Mouse (Mus musculus) G1E-ER4 (cell line): ENCODE results near the gene Gm26661. TPM values are rescaled to one million over a fixed set of nuclear protein-coding genes. Genes with fewer than 3 reads are reported as not detected.

ENCODE experiments used
- GATA1 ChIP-seq: IDR thresholded peaks from one replicate; pipeline ENCODE4 v1.8.0; 2012; ENCODE audit warnings: low read length, inconsistent platforms
- polyA plus RNA-seq: library from polyadenylated mRNA; stranded (reverse); fragments of >175 nt; gene quantifications from 2 replicates; pipeline ENCODE4 v1.2.3, GENCODE M21; 2012

Gene Gm26661
- polyA plus RNA-seq, 1 experiment, result not detected

DNA sequence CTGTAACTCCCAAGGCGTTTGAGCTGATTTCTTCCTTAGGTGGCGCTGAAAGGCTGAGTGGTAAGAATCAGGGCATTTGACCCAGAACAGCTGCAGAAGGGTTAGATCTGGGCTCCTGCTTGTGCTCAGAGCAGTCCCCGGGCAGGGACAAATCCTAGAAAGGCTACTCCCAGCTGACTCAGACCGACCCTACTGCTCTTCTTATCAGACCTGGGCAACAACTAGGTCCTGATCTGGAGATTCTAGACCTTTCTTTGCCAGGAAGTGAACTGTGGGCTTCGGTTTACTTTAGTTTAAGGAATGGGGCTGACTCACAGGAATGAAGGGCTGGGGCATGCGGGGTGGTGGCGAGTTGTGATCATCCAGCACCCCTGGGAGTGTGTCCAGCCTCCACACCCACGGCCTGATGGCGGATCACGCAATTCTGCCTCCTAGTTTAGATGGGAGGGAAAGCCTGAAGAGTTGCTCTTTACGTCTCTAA lies 17.2 kb downstream of the Gm26661 start:
- TF ChIP-seq GATA1, result no peak

DNA sequence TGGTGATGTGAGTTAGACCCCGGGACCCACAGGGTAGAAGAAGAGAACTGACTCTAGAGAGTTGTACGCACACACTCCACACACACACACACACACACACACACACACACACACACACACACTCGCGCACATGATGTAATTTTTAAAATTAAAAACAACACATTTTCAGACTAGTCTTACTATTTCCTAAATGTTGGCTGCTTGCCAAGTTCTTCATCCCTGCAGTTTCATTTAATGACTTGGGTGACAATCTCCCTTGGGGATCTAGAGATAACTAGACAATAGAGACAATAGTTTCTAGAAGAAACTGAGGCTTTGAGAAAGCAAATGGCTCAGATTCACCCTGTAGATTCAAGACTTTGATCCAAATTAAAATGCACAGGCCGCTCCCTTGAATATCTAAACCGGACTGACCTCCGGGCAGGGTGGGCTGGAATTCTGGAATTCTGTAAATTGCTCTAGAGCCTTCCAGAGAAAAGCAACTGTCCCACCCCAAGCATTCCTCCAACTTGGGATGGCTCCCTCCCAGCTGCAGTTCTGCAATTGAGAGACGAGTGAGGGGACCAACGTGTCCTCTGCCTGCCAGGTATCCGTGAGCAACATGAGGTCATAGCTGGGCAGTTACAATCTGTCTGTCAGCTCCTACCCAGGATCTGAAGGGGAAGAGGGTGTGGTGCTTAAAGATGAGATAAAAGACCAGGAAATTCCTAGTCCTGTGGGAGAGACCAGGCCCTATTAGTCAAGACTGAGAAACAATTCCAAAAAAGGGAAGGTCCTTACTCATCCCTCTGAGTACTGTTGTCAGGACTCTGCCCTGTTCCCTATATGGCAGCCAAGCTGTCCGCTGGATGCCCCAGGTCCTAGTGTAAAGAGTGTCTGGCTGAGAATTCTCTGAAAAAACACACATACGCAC lies 17.9 kb downstream of the Gm26661 start:
- no peak for TF ChIP-seq GATA1

DNA sequence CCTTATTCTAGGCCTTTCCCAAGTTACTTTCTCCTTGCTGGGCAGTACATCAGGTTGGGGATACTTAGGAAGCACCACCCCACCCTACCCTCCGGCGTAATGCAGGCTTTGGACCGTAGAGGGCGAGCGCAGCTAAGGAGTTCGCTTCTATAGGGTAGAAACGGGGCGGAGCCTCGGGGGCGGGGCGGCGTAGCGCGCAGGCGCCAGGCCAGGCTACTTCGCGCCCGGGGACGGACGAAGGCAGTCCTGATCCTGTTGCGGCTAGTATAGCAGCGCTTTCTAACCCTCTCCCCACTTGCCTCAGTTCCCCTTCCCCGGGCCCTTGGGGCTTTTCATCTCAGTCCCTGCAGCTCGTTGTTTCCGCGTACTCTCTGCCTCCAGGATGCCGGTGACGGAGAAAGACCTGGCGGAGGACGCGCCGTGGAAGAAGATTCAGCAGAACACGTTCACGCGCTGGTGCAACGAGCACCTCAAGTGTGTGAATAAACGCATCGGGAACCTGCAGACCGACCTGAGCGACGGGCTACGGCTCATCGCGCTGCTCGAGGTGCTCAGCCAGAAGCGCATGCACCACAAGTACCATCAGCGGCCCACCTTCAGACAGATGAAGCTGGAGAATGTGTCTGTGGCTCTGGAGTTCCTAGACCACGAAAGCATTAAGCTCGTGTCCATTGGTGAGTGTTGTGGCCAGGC lies 26.5 kb downstream of the Gm26661 start, which contains the start of gene Flnb:
TSS of gene Flnb (plus strand) at position 188 of the 693 bp plus-strand sequence.
- no peak for TF ChIP-seq GATA1

DNA sequence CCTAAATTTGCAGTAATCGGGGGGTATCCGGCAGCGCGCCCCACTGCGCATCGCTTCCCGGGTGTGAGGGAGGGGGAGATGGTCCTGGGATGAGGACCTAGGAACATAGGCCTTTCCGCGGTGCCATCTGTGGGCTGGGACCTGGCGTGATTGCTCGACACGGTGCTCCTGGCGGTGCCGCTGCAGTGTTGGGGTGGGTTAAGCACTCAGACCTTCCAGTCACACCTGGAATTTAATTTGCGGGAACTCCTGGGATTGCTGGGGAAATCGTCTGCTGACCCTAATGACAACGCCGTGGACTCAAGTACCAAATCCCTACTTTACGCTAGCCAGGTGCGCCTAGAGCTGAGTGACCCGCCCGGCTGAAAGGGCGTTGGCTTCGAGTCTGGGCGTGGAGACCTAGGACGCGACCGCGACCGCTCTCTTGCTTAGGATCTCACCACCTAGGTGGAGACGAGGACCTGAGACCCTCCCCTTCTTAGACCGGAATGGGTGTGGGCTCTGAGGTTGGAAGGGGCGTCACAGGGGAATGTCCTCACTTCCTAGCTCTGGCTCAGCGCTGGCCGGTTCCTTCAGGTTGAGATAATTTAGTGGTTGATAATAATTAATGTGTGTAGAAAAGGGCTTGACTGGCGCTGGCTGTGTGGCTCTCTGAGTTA lies 27.2 kb downstream of the Gm26661 start:
- TF ChIP-seq GATA1, result no peak

DNA sequence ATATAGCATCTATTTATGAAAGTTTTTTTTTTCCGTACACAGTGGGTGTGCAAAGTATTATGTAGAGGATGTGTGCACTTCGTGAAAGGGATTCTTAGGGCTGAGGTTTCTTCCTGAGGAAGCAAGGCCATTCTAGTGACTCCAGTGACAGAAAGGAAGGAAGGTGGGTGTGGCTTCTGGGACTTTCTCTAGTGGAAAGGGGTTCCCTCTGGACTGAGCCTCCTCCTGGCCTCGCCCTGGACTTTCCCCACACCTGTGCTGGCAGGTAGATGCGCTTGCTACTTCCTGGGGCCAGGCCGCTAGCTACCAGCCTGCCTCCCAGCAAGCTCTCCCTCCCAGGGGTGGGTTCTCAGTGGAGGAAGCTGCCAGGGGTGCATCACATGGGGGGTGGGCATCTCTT lies 28.1 kb downstream of the Gm26661 start:
- no peak for TF ChIP-seq GATA1

DNA sequence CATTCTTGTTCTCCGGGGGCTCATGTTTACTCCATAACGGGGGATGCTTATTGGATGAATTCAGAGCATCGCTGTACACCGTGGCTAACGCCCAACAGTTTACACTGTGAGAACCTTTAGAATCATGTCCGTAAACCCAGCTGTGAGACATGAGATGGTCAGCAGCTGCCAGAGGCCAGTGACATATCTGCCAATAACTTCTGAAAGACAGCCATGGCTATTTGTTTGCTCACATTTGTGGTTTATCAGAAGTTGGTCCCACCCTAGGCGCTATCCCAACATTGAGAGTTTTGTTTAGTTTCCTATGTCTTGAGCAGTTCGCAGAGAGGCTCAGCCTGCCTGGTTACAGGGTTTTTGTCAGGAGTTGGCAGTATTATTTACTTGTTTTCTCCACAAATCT lies 30.0 kb downstream of the Gm26661 start:
- TF ChIP-seq GATA1, result no peak

DNA sequence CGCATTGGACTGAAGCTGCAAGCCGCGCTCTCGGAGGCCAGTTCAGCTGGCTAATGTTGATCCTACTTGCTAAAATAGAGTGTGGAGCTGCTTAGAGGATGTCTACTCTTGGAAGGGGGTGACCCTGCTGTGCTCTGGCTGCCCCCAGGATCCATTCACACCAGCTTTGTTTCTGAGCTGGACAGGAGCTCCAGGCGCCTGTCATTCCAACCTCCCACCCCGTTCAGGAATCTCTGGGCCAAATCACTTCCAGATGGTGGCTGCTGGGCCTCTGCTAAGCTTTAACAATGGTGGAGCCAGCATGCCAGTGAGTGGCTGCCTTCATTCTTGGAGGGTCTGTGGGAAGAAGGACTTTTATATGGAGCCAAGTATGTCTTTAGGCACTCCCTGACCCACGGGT lies 31.3 kb downstream of the Gm26661 start:
- TF ChIP-seq GATA1, result no peak

DNA sequence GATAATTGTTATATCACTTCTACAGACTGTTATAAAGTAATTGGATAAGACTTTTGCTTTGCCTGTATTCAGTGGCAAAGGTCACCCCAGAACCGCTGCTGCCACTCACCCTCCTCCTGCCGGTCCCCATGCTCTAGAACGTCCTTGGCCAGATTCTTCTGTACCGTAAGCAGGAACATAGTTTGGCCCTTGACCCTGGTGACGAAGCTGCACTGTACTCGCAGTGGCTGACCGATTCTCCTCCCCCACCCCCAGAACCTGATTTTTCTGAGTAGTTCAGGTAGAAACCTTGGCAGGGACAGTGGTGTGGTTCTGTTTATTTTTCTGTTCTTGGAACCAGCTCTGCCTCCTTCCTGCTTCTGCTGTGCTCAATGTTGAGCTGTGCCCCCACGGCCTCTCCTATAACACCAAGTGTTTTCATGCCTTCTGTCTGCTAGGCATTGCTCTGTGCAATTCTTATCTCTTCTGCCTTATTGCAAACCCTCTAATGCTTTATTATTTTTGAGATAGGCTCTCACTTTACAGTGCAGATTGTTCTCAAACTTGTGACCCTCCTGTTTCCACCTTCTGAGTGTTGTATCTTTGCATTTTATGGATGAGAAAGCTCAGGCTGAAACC lies 33.4 kb downstream of the Gm26661 start:
- no peak for TF ChIP-seq GATA1

DNA sequence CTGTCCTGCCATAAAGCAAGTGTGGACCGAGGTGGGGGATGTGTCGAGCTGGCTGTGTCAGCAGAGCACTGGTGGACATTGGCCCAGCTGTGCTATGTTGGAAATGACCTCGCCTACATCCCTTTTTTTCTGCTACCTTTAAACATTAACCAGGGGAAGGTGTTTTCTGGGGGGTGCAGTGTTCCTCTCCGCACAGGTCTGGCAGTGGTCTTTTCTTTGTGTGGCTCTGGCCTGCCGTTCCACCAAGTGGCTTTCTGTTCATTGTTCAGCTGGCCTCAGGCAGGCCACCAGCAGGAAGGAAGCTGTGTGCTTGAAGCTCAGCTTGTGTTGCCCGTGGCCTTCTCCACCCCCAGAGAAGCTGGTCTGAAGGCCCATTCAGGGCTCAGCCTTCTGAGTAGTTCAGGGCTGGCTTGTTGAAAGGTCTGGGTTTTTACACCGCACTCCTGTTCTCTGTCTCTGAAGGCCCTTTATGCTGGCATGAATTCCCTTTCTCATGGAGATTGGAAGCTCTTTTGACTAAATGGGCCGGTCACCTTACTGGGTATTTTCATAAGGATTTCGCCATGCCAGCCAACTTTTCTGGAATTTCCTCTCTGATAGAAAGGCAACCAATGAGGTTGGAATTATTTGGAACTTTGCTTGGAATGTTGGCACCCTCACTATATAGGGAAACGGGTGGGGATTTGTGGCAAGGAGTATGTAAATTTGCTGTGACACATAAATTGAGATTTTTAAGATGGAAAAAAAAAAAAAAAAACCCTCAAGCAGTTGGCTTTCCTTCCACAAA lies 35.0 kb downstream of the Gm26661 start:
- no peak for TF ChIP-seq GATA1

DNA sequence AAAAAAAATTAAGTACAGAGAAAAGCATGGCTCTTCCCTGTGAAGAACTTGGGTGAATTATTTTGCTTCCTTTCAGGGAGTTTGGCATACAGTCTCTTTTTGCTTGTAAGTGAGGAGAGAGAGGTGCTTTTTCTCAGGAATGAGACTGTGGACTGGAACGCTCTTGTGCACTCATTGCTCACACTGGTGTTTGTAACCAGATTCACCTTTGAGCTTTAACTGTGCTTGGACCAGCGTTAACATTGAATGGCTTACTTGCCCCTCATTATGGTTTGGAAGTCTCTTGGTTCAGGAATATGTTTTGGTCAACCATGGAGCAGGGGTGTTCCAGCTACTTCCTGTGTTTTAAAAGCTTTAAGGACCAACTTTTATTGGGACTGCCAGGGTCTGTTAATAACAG lies 37.8 kb downstream of the Gm26661 start:
- TF ChIP-seq GATA1, result no peak

DNA sequence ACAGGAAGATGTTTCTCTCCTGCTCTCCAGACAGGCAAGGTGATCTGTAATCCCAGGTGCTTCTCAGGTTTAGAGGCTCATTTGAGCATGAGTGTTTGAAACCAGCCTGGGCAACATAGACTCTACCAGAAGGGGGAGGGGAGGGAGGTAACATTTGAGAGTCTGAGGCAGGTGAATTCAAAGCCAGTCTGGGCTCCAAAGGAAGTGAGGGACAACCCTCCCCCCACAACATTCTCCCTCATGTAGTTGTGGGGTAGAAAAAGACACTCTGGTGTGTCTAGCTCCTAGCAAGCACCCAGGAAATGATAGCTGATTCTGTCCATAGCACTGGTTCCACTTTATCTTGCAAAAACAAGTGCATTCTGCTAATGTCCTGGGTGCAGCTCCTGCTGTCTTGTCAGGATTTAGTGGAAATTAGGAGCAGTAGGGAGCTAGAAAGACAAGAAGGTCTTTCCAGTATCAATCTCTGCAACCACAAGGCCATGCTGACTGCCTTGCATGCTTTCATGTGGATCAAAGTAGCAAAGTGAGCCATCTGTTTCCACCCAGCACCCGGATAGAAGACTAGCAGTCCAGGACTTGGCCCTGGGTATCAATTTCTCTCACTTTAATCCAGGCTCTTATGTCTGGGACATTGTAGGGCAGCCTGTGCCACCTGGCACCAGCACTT lies 40.5 kb downstream of the Gm26661 start:
- no peak for TF ChIP-seq GATA1

DNA sequence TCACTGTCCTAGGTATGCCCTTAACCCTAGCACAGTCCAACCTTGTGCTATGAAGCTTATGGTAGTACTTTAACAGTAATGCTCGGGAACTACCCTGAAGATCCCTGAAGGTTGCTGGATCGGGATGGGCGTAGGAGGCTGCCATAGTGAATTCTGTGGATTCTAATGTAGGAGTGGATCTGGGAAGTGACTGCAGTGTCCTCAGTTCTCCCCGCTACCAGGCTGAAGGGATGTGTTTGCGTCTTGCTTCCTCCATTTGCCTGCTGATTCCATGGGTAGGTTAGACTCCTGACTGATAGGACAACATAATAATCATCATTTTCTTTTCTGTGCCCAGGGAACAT lies 41.0 kb downstream of the Gm26661 start:
- no peak for TF ChIP-seq GATA1

DNA sequence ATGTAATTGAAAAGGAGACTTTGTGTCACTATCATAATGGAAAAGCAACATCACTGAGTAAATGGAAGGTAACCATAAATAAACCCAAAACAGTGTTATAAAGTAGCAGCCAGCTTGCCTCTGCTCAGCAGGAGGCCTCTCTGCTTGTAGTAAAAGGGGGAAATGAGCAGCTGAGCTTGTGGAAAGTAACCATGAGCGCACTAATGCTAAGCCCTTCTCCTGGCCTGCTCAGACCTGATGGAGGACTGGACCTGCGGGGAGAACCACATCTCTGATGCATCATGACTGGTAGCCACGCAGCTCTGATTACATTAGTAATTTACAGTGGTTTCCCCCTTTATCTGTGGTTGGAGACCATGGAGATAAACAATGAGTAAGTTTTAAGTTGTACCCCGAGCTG lies 42.1 kb downstream of the Gm26661 start:
- TF ChIP-seq GATA1, result no peak

DNA sequence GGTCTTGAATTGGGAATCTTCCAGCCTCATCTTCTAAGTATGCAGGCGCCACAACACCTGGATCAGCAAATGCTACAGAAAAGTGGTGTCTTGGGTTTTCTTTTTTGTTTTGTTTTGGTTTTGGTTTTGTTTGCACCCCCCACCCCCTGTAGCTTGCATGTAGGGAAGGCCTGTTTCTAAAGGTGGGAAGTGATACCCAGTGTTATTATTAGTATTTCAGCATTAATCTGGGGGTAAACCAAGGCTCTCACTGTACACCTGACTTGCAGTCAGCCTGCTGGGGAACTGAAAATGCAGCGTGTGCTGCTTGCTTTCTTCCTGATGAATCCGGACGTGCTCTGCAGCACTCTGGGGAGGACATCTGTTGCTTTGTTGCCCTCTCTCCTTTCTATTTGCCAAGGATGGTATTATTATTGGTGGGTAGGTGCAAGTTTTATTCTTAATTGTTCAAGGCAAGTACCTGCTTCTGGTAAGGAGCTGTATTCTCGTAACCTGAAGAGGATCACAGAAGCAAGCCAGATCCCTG lies 47.2 kb downstream of the Gm26661 start:
- TF ChIP-seq GATA1, result no peak

DNA sequence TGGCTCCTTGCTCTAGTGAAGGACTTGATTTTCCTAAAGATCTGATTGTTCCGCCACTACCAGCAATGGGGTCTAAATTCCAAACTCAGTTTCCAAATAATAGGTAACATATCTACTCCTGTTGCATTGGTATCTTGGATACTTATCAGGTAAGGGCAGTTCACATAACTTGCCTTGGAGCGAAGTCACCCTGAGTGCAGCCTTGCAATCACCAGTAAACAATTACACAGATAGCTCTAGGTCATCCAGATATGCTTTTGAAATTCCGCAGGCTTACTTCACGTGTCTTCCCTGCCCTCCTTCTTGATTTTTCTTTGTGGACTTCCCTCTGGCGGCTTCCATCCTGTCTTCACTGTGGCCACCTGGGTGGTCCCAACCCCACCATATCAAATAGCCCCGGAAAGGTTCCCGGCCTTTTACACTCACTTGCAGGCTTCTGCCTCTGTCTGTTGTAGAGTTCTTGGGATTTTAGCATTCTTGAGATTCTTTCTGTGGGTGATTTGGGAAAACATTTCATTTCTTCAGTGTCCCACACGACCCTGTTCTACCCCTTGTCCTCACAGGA lies 48.6 kb downstream of the Gm26661 start:
- TF ChIP-seq GATA1, result no peak

Other genes with a start within 250 kb of the Gm26661 start
- not detected in 2 replicates for gene Gm3558, start 223.0 kb upstream of the Gm26661 start, polyA plus RNA-seq
- not detected in 2 replicates for gene Gm10338, start 196.0 kb upstream of the Gm26661 start, polyA plus RNA-seq
- not detected in 2 replicates for gene Gm10128, start 147.6 kb upstream of the Gm26661 start, polyA plus RNA-seq
- gene Flnb, start 26.4 kb downstream of the Gm26661 start, polyA plus RNA-seq, result 5.9 and 8.2 TPM in 2 replicates
- gene Gm45521, start 165.7 kb downstream of the Gm26661 start, polyA plus RNA-seq, result not detected in 2 replicates
- not detected in 2 replicates for gene Dnase1l3, start 203.0 kb downstream of the Gm26661 start, polyA plus RNA-seq
- not detected in 2 replicates for gene Abhd6, start 211.3 kb downstream of the Gm26661 start, polyA plus RNA-seq